Mouse (Mus musculus): ENCODE measurements around the gene Il1rapl2. TPM values are rescaled to one million over a fixed set of nuclear protein-coding genes. Genes with fewer than 3 reads are reported as not detected.

Gene Il1rapl2
- polyA plus RNA-seq (2012; ENCODE audit: insufficient read depth, insufficient read length, missing spikeins): not detected in 2 replicates

- no peak within 1 kb of the TSS for H3K27ac ChIP-seq (replicated peaks; ENCODE audit: low read depth, low read length)
- no peaks in the 10 kb centered on the region for H3K4me1 ChIP-seq (ENCODE audit: control insufficient read depth, insufficient read depth, insufficient read length, low read length)
- no peak within 1 kb of the TSS for H3K4me3 ChIP-seq (ENCODE audit: insufficient read depth, low read depth, low read length)
These were observed at the start of gene Il1rapl2 for GRCm38 (mm10) chrX:137570321-137571195. Gene Il1rapl2, plus strand, starts transcription at chrX:137570608.

- Histone ChIP-seq H3K4me1 (ENCODE audit: control insufficient read depth, insufficient read depth, insufficient read length, low read length) (no peaks in the 10 kb centered on the region), H3K27ac (replicated peaks; ENCODE audit: low read depth, low read length) (no peak overlapping the region), H3K4me3 (ENCODE audit: insufficient read depth, low read depth, low read length) (no peak overlapping the region)
These were observed 22.1 kb upstream of the Il1rapl2 start for GRCm38 (mm10) chrX:137548348-137548747.

GRCm38 (mm10) chrX:137569472-137570188, 778 bp upstream of the Il1rapl2 start:
- Histone ChIP-seq H3K4me3 (ENCODE audit: insufficient read depth, low read depth, low read length) (no peak overlapping the region), H3K27ac (replicated peaks; ENCODE audit: low read depth, low read length) (no peak overlapping the region), H3K4me1 (ENCODE audit: control insufficient read depth, insufficient read depth, insufficient read length, low read length) (no peaks in the 10 kb centered on the region)

GRCm38 (mm10) chrX:137582656-137583055, 12.2 kb downstream of the Il1rapl2 start:
- Histone ChIP-seq H3K27ac (replicated peaks; ENCODE audit: low read depth, low read length) (no peak overlapping the region), H3K4me3 (ENCODE audit: insufficient read depth, low read depth, low read length) (no peak overlapping the region), H3K4me1 (ENCODE audit: control insufficient read depth, insufficient read depth, insufficient read length, low read length) (no peaks in the 10 kb centered on the region)

- Histone ChIP-seq H3K27ac (replicated peaks; ENCODE audit: low read depth, low read length) (no peak overlapping the region), H3K4me3 (ENCODE audit: insufficient read depth, low read depth, low read length) (no peak overlapping the region), H3K4me1 (ENCODE audit: control insufficient read depth, insufficient read depth, insufficient read length, low read length) (no peaks in the 10 kb centered on the region)
These were observed 50.3 kb downstream of the Il1rapl2 start for GRCm38 (mm10) chrX:137620697-137621096.

- Histone ChIP-seq H3K4me3 (ENCODE audit: insufficient read depth, low read depth, low read length) (no peak overlapping the region), H3K4me1 (ENCODE audit: control insufficient read depth, insufficient read depth, insufficient read length, low read length) (no peaks in the 10 kb centered on the region), H3K27ac (replicated peaks; ENCODE audit: low read depth, low read length) (no peak overlapping the region)
These were observed 96.6 kb downstream of the Il1rapl2 start for GRCm38 (mm10) chrX:137667011-137667410.

GRCm38 (mm10) chrX:137687974-137688373, 117.6 kb downstream of the Il1rapl2 start:
- Histone ChIP-seq H3K4me1 (ENCODE audit: control insufficient read depth, insufficient read depth, insufficient read length, low read length) (no peaks in the 10 kb centered on the region), H3K27ac (replicated peaks; ENCODE audit: low read depth, low read length) (no peak overlapping the region), H3K4me3 (ENCODE audit: insufficient read depth, low read depth, low read length) (no peak overlapping the region)

GRCm38 (mm10) chrX:137700006-137700405, 129.6 kb downstream of the Il1rapl2 start:
- no peak overlapping the region for H3K27ac ChIP-seq (replicated peaks; ENCODE audit: low read depth, low read length)
- no peak overlapping the region for H3K4me3 ChIP-seq (ENCODE audit: insufficient read depth, low read depth, low read length)
- H3K4me1 ChIP-seq (ENCODE audit: control insufficient read depth, insufficient read depth, insufficient read length, low read length): no peaks in the 10 kb centered on the region

GRCm38 (mm10) chrX:137755537-137755936, 185.1 kb downstream of the Il1rapl2 start:
- Histone ChIP-seq H3K4me1 (ENCODE audit: control insufficient read depth, insufficient read depth, insufficient read length, low read length) (no peaks in the 10 kb centered on the region), H3K4me3 (ENCODE audit: insufficient read depth, low read depth, low read length) (no peak overlapping the region), H3K27ac (replicated peaks; ENCODE audit: low read depth, low read length) (no peak overlapping the region)

GRCm38 (mm10) chrX:137805484-137806200, 235.2 kb downstream of the Il1rapl2 start:
- Histone ChIP-seq H3K27ac (replicated peaks; ENCODE audit: low read depth, low read length) (no peak overlapping the region), H3K4me3 (ENCODE audit: insufficient read depth, low read depth, low read length) (no peak overlapping the region), H3K4me1 (ENCODE audit: control insufficient read depth, insufficient read depth, insufficient read length, low read length) (no peaks in the 10 kb centered on the region)

- H3K4me3 ChIP-seq (ENCODE audit: insufficient read depth, low read depth, low read length): no peak overlapping the region
- H3K4me1 ChIP-seq (ENCODE audit: control insufficient read depth, insufficient read depth, insufficient read length, low read length): no peaks in the 10 kb centered on the region
- H3K27ac ChIP-seq (replicated peaks; ENCODE audit: low read depth, low read length): no peak overlapping the region
These were observed 236.1 kb downstream of the Il1rapl2 start for GRCm38 (mm10) chrX:137806231-137807114.

GRCm38 (mm10) chrX:137809526-137809925, 239.1 kb downstream of the Il1rapl2 start:
- Histone ChIP-seq H3K4me3 (ENCODE audit: insufficient read depth, low read depth, low read length) (no peak overlapping the region), H3K27ac (replicated peaks; ENCODE audit: low read depth, low read length) (no peak overlapping the region), H3K4me1 (ENCODE audit: control insufficient read depth, insufficient read depth, insufficient read length, low read length) (no peaks in the 10 kb centered on the region)

- H3K27ac ChIP-seq (replicated peaks; ENCODE audit: low read depth, low read length): no peak overlapping the region
- H3K4me3 ChIP-seq (ENCODE audit: insufficient read depth, low read depth, low read length): no peak overlapping the region
- H3K4me1 ChIP-seq (ENCODE audit: control insufficient read depth, insufficient read depth, insufficient read length, low read length): no peaks in the 10 kb centered on the region
These were observed 241.7 kb downstream of the Il1rapl2 start for GRCm38 (mm10) chrX:137812151-137812550.

- H3K27ac ChIP-seq (replicated peaks; ENCODE audit: low read depth, low read length): no peak overlapping the region
- no peak overlapping the region for H3K4me3 ChIP-seq (ENCODE audit: insufficient read depth, low read depth, low read length)
- no peaks in the 10 kb centered on the region for H3K4me1 ChIP-seq (ENCODE audit: control insufficient read depth, insufficient read depth, insufficient read length, low read length)
These were observed 278.5 kb downstream of the Il1rapl2 start for GRCm38 (mm10) chrX:137848936-137849335.
